Comparison of ENCODE assay signal across 8 mouse cellular contexts in the genomic region with DNA sequence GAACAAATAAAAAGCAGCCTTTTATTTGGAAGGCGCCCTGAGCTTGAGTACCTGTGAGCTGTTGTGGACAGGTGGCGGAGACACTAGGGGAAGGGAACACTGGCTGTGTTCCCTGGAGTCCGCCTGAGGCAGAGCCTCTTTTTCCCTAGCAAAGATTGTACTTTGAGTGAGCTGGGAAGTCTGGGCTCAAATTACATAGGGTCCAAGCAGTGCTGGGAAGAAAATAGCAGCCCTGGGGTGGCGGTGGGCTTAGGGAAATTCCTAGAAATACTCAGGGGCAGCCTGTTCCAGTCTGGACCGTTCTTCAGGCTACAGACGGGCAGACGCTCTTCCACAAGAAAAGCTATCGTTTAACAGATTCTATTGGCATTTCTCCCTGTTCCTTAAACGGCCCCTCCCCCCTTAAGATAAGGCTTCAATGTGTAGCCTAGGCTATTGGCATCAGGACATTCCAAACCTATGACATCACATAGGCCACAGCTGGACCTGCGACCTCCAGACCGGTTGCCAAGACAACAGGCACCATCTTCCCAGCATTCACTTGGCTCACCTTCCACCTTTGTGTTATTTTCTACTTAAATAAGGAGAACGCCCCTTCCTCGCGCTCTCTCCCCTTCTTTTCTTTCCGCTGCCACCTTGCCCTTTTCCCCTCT. TPM values are rescaled to one million over a fixed set of nuclear protein-coding genes. Genes with fewer than 3 reads are reported as not detected.
DNase-seq lines count a peak whose midpoint lies in the region; ATAC-seq lines count a peak whose summit lies in the region.

No protein-coding gene starts in this region.

- WGBS in heart, embryonic 11.5 days (ENCODE audit: insufficient replicate concordance) = 2% methylated on average over 15 of the region's 15 CpGs
- WGBS in hindbrain, embryonic 14.5 days = 3% methylated on average over 15 of the region's 15 CpGs
- 3% methylated on average over 15 of the region's 15 CpGs for WGBS in neural tube, embryonic 13.5 days

- DNase-seq in heart, postnatal 25 days (ENCODE audit: low spot score) = no peak
- DNase-seq in embryo, embryonic 11.5 days (ENCODE audit: low read depth, low spot score) = peak; percentile 85
- DNase-seq in hindbrain, embryonic 14.5 days (ENCODE audit: low spot score) = peak; percentile 75
- DNase-seq in liver = peak; percentile 47
- DNase-seq in layer of hippocampus, adult 8-10 months (ENCODE audit: low spot score in 2 of 2) = no peak
- no peak for DNase-seq in gastrocnemius, postnatal 10 days

- H3K4me2 ChIP-seq in heart, embryonic 11.5 days = peak overlapping the region; percentile 70
- H3K4me2 ChIP-seq in hindbrain, embryonic 14.5 days (replicated peaks) = peak overlapping the region; percentile 54
- H3K4me2 ChIP-seq in neural tube, embryonic 13.5 days = peak overlapping the region; percentile 86

- intact Hi-C loops in heart, postnatal 25 days (cut with DNase I) = no loop called here

- peak overlapping the region; percentile 45 for H3K4me3 ChIP-seq in heart, embryonic 11.5 days (ENCODE audit: low read depth, low read length)
- H3K4me3 ChIP-seq in hindbrain, embryonic 14.5 days (replicated peaks; ENCODE audit: low read length) = peak overlapping the region; percentile 38
- H3K4me3 ChIP-seq in neural tube, embryonic 13.5 days = peak overlapping the region; percentile 48

- peak overlapping the region; percentile 91 for H3K27ac ChIP-seq in heart, embryonic 11.5 days (ENCODE audit: low read depth, low read length)
- H3K27ac ChIP-seq in hindbrain, embryonic 14.5 days = peak overlapping the region; percentile 85
- peak overlapping the region; percentile 76 for H3K27ac ChIP-seq in neural tube, embryonic 13.5 days (replicated peaks)

- peak overlapping the region; percentile 67 for H3K9ac ChIP-seq in heart, embryonic 11.5 days (ENCODE audit: low read depth, low read length)
- peak overlapping the region; percentile 58 for H3K9ac ChIP-seq in hindbrain, embryonic 14.5 days
- H3K9ac ChIP-seq in neural tube, embryonic 13.5 days = peak overlapping the region; percentile 69

- H3K4me1 ChIP-seq in heart, embryonic 11.5 days (ENCODE audit: control insufficient read depth, insufficient read depth, low read length) = peaks cover 11% of the 10 kb centered on the region
- H3K4me1 ChIP-seq in hindbrain, embryonic 14.5 days (replicated peaks; ENCODE audit: control insufficient read depth, insufficient read depth, low read length) = peaks cover 6% of the 10 kb centered on the region; the same call in 1 of the 2 replicates
- H3K4me1 ChIP-seq in neural tube, embryonic 13.5 days (replicated peaks) = peaks cover 21% of the 10 kb centered on the region

- no peaks in the 10 kb centered on the region for H3K27me3 ChIP-seq in heart, embryonic 11.5 days (ENCODE audit: control insufficient read depth, insufficient read depth, low read length)
- no peaks in the 10 kb centered on the region for H3K27me3 ChIP-seq in hindbrain, embryonic 14.5 days (ENCODE audit: control insufficient read depth, insufficient read depth, low read length)
- H3K27me3 ChIP-seq in neural tube, embryonic 13.5 days = no peaks in the 10 kb centered on the region

- no peaks in the 10 kb centered on the region for H3K9me3 ChIP-seq in heart, embryonic 11.5 days (replicated peaks; ENCODE audit: control insufficient read depth, low read length)
- H3K9me3 ChIP-seq in hindbrain, embryonic 14.5 days (ENCODE audit: control insufficient read depth, low read length) = no peaks in the 10 kb centered on the region
- no peaks in the 10 kb centered on the region for H3K9me3 ChIP-seq in neural tube, embryonic 13.5 days

- H3K36me3 ChIP-seq in heart, embryonic 11.5 days (ENCODE audit: control insufficient read depth, insufficient read depth, low read length) = no peaks in the 10 kb centered on the region
- H3K36me3 ChIP-seq in hindbrain, embryonic 14.5 days (replicated peaks; ENCODE audit: control insufficient read depth, insufficient read depth) = no peaks in the 10 kb centered on the region
- no peaks in the 10 kb centered on the region for H3K36me3 ChIP-seq in neural tube, embryonic 13.5 days

- peak; percentile 81 for ATAC-seq in heart, embryonic 11.5 days (replicated peaks; ENCODE audit: insufficient number of reproducible peaks, low FRiP score, low TSS enrichment)
- ATAC-seq in hindbrain, embryonic 14.5 days (ENCODE audit: low FRiP score) = peak; percentile 79
- peak; percentile 81 for ATAC-seq in neural tube, embryonic 13.5 days (ENCODE audit: low read depth)

RNA-seq across cellular contexts. Expression of gene Eef1a1, which starts 31.3 kb away (rescaled TPM):
- 3,731 and 3,838 TPM in 2 replicates for polyA plus RNA-seq in heart, embryonic 11.5 days (2014; fragmentation: Nextera tagmentation; extraction: Ambion mirVana)
- total RNA-seq in heart, postnatal 25 days (2021) = 1,000 to 10,000 TPM; 1,031 to 1,197 TPM
- polyA plus RNA-seq in hindbrain, embryonic 14.5 days (2014; fragmentation: Nextera tagmentation; extraction: Ambion mirVana) = 3,726 and 3,749 TPM in 2 replicates
- polyA plus RNA-seq in neural tube, embryonic 13.5 days (2015; fragmentation: Nextera tagmentation; extraction: Ambion mirVana) = 3,346 and 3,414 TPM in 2 replicates
- total RNA-seq in layer of hippocampus, adult 8-10 months (2022) = 1,000 to 10,000 TPM; 2,504 to 3,682 (median 3,062) TPM
- total RNA-seq in gastrocnemius, postnatal 10 days (2021) = 1,000 to 10,000 TPM; 2,370 to 3,141 TPM

Comparison
In these comparisons a context has a peak if more than half of its experiments do, and no peak if none do; other contexts are left out.
1. DNase-seq: peak in embryo, embryonic 11.5 days (single experiment), hindbrain, embryonic 14.5 days (single experiment) and liver (single experiment); none in heart, postnatal 25 days (single experiment), layer of hippocampus, adult 8-10 months (0 of 2) and gastrocnemius, postnatal 10 days (single experiment).
2. Peak in every context shown above with its lines, with median percentiles within 50 percentile points of each other: ATAC-seq, H3K27ac ChIP-seq, H3K4me2 ChIP-seq, H3K4me3 ChIP-seq and H3K9ac ChIP-seq.